ENCODE assay signal across 18 mouse cellular contexts in genomic region chr4:149784901-149785300, GRCm38 (mm10).
"Had no signal": no experiment of that assay in that cellular context is flagged by ENCODE, and none has a peak within 500 bp of the region (broad histone marks: within the 10 kb centered on the region; RNA-seq: fewer than 3 reads in every experiment).

No protein-coding gene starts in this region.

- DNase-seq: kidney, adult 11 months; kidney, postnatal 10 days; left cerebral cortex, postnatal 4 days; lung, embryonic 14.5 days; retina, postnatal 1 day; right cerebral cortex, postnatal 25 days; spleen, adult 18-20 months; thymus, postnatal 25 days had no signal

- ATAC-seq: lung, postnatal 0 days; midbrain, embryonic 15.5 days had no signal

- H3K4me3 ChIP-seq: kidney, embryonic 15.5 days; limb, embryonic 12.5 days; limb, embryonic 15.5 days; midbrain, embryonic 12.5 days; midbrain, embryonic 15.5 days; neural tube, embryonic 12.5 days; neural tube, embryonic 15.5 days; stomach, embryonic 15.5 days had no signal

- H3K27me3 ChIP-seq: kidney, embryonic 15.5 days; limb, embryonic 12.5 days; limb, embryonic 15.5 days; midbrain, embryonic 12.5 days; midbrain, embryonic 15.5 days; neural tube, embryonic 12.5 days; neural tube, embryonic 15.5 days; stomach, embryonic 15.5 days had no signal

- H3K9ac ChIP-seq: kidney, embryonic 15.5 days; limb, embryonic 12.5 days; limb, embryonic 15.5 days; lung, embryonic 14.5 days; midbrain, embryonic 12.5 days; midbrain, embryonic 15.5 days; neural tube, embryonic 12.5 days; neural tube, embryonic 15.5 days; stomach, embryonic 15.5 days had no signal

- H3K27ac ChIP-seq: kidney, embryonic 15.5 days; limb, embryonic 12.5 days; limb, embryonic 15.5 days; macrophage; midbrain, embryonic 12.5 days; midbrain, embryonic 15.5 days; neural tube, embryonic 12.5 days; neural tube, embryonic 15.5 days; stomach, embryonic 15.5 days had no signal

- H3K4me2 ChIP-seq: kidney, embryonic 15.5 days; limb, embryonic 12.5 days; limb, embryonic 15.5 days; lung, embryonic 14.5 days; midbrain, embryonic 12.5 days; midbrain, embryonic 15.5 days; neural tube, embryonic 12.5 days; neural tube, embryonic 15.5 days; stomach, embryonic 15.5 days had no signal

- H3K4me1 ChIP-seq: limb, embryonic 12.5 days; midbrain, embryonic 15.5 days; neural tube, embryonic 12.5 days had no signal

- H3K36me3 ChIP-seq: kidney, embryonic 15.5 days; limb, embryonic 12.5 days; limb, embryonic 15.5 days; midbrain, embryonic 12.5 days; midbrain, embryonic 15.5 days; neural tube, embryonic 12.5 days; neural tube, embryonic 15.5 days; stomach, embryonic 15.5 days had no signal

- H3K9me3 ChIP-seq: kidney, embryonic 15.5 days; limb, embryonic 15.5 days; midbrain, embryonic 12.5 days; midbrain, embryonic 15.5 days; neural tube, embryonic 12.5 days; neural tube, embryonic 15.5 days; stomach, embryonic 15.5 days had no signal
